Mouse (Mus musculus) stomach, embryonic 15.5 days (tissue): ENCODE data around the gene Rxfp2. TPM values are rescaled to one million over a fixed set of nuclear protein-coding genes. Genes with fewer than 3 reads are reported as not detected.

Experiments
- ATAC-seq: fragments of 200-750 bp; cut with Nextera tagmentation; 2 replicates; pipeline ENCODE4 v1.8.0; 2017; ENCODE audit warnings: low read depth, moderate number of reproducible peaks, moderate TSS enrichment; ENCODE audit not compliant: insufficient read depth, low FRiP score
- H3K27ac ChIP-seq: fragments of 300-500 bp; sonication (generic); 2 replicates; pipeline ENCODE4 v1.5.1; 2015; ENCODE audit warnings: mild to moderate bottlenecking, inconsistent platforms
- H3K27me3 ChIP-seq: fragments of 300-500 bp; sonication (generic); replicated peaks from 2 replicates; pipeline ENCODE4 v1.6.1; 2015; ENCODE audit warnings: inconsistent platforms
- H3K36me3 ChIP-seq: fragments of 300-500 bp; sonication (generic); 2 replicates; pipeline ENCODE4 v1.6.1; 2015; ENCODE audit warnings: inconsistent platforms
- H3K4me1 ChIP-seq: fragments of 300-500 bp; sonication (generic); 2 replicates; pipeline ENCODE4 v1.6.1; 2015; ENCODE audit warnings: inconsistent platforms
- H3K4me2 ChIP-seq: fragments of 300-500 bp; sonication (generic); 2 replicates; pipeline ENCODE4 v1.6.1; 2015; ENCODE audit warnings: mild to moderate bottlenecking, inconsistent platforms
- H3K4me3 ChIP-seq: fragments of 300-500 bp; sonication (generic); replicated peaks from 2 replicates; pipeline ENCODE4 v1.5.1; 2015; ENCODE audit warnings: inconsistent platforms
- H3K9ac ChIP-seq: fragments of 300-500 bp; sonication (generic); 2 replicates; pipeline ENCODE4 v1.6.1; 2015; ENCODE audit warnings: inconsistent platforms
- H3K9me3 ChIP-seq: fragments of 300-500 bp; sonication (generic); 2 replicates; pipeline ENCODE4 v1.6.1; 2016; ENCODE audit warnings: inconsistent platforms
- WGBS: fragments of 180-500 bp; shearing (Covaris S2); methylation state at CpG from one replicate; pipeline ENCODE4 v1.1.7; 2015; 5-methylcytosine and 5-hydroxymethylcytosine counted together
- polyA plus RNA-seq: library from polyadenylated mRNA; unstranded; fragments of >200 nt; fragmentation: Nextera tagmentation; extraction: Ambion mirVana; gene quantifications from 2 replicates; pipeline ENCODE4 v1.2.1, GENCODE M21; 2015

Rxfp2 gene
- polyA plus RNA-seq, 1 experiment from 2014 or later: 0.12 TPM

- Histone ChIP-seq H3K4me2 (no peak overlapping the region), H3K36me3 (no peaks in the 10 kb centered on the region), H3K4me1 (no peaks in the 10 kb centered on the region), H3K9ac (no peak overlapping the region), H3K27me3 (no peaks in the 10 kb centered on the region), H3K4me3 (no peak overlapping the region), H3K9me3 (no peaks in the 10 kb centered on the region), H3K27ac (no peak overlapping the region)
- ATAC-seq: no peak
- 78% methylated on average over 18 of the region's 18 CpGs for WGBS
Observed at GRCm38 (mm10) chr5:150022556-150022955, 4.1 kb downstream of the Rxfp2 start.

GRCm38 (mm10) chr5:150023476-150023875 lies 5.0 kb downstream of the Rxfp2 start:
- 86% methylated on average over 6 of the region's 6 CpGs for WGBS
- H3K27me3 ChIP-seq: no peaks in the 10 kb centered on the region
- no peak overlapping the region for H3K27ac ChIP-seq

GRCm38 (mm10) chr5:150024188-150024587 lies 5.7 kb downstream of the Rxfp2 start:
- H3K4me2 ChIP-seq: no peak overlapping the region
- no peaks in the 10 kb centered on the region for H3K36me3 ChIP-seq
- no peak overlapping the region for H3K27ac ChIP-seq
- H3K4me3 ChIP-seq: no peak overlapping the region
- ATAC-seq: no peak
- WGBS: 73% methylated on average over 2 of the region's 2 CpGs
- H3K9ac ChIP-seq: no peak overlapping the region
- no peaks in the 10 kb centered on the region for H3K27me3 ChIP-seq
- no peaks in the 10 kb centered on the region for H3K4me1 ChIP-seq
- no peaks in the 10 kb centered on the region for H3K9me3 ChIP-seq

More at GRCm38 (mm10) chr5:150023476-150023875, 5.0 kb downstream of the Rxfp2 start:
- Histone ChIP-seq H3K9ac (no peak overlapping the region), H3K4me1 (no peaks in the 10 kb centered on the region), H3K4me2 (no peak overlapping the region), H3K9me3 (no peaks in the 10 kb centered on the region), H3K4me3 (no peak overlapping the region), H3K36me3 (no peaks in the 10 kb centered on the region)
- no peak for ATAC-seq

GRCm38 (mm10) chr5:150024901-150025300 lies 6.4 kb downstream of the Rxfp2 start:
- H3K27me3 ChIP-seq: no peaks in the 10 kb centered on the region
- no peak overlapping the region for H3K9ac ChIP-seq
- H3K4me2 ChIP-seq: no peak overlapping the region
- H3K36me3 ChIP-seq: no peaks in the 10 kb centered on the region
- no peak for ATAC-seq
- H3K9me3 ChIP-seq: no peaks in the 10 kb centered on the region
- no peaks in the 10 kb centered on the region for H3K4me1 ChIP-seq
- 90% methylated on average over 14 of the region's 14 CpGs for WGBS
- H3K27ac ChIP-seq: no peak overlapping the region
- no peak overlapping the region for H3K4me3 ChIP-seq

- H3K36me3 ChIP-seq: no peaks in the 10 kb centered on the region
- no peaks in the 10 kb centered on the region for H3K9me3 ChIP-seq
- WGBS: 90% methylated on average over 15 of the region's 15 CpGs
- H3K27ac ChIP-seq: no peak overlapping the region
- H3K9ac ChIP-seq: no peak overlapping the region
- no peaks in the 10 kb centered on the region for H3K4me1 ChIP-seq
- ATAC-seq: no peak
- no peak overlapping the region for H3K4me2 ChIP-seq
- H3K4me3 ChIP-seq: no peak overlapping the region
- H3K27me3 ChIP-seq: no peaks in the 10 kb centered on the region
Observed at GRCm38 (mm10) chr5:150025326-150025725, 6.9 kb downstream of the Rxfp2 start.

- no peaks in the 10 kb centered on the region for H3K9me3 ChIP-seq
- no peak for ATAC-seq
- no peak overlapping the region for H3K4me3 ChIP-seq
- H3K27me3 ChIP-seq: no peaks in the 10 kb centered on the region
- no peaks in the 10 kb centered on the region for H3K4me1 ChIP-seq
- WGBS: 76% methylated on average over 12 of the region's 12 CpGs
- no peak overlapping the region for H3K27ac ChIP-seq
- no peaks in the 10 kb centered on the region for H3K36me3 ChIP-seq
- no peak overlapping the region for H3K4me2 ChIP-seq
- H3K9ac ChIP-seq: no peak overlapping the region
Observed at GRCm38 (mm10) chr5:150026509-150027087, 8.1 kb downstream of the Rxfp2 start.

- Histone ChIP-seq H3K9me3 (no peaks in the 10 kb centered on the region), H3K9ac (no peak overlapping the region), H3K4me2 (no peak overlapping the region), H3K27ac (no peak overlapping the region), H3K4me3 (no peak overlapping the region), H3K4me1 (0 out of 2 replicates have a peak, but pooled peaks cover 7% of the 10 kb centered on the region), H3K36me3 (no peaks in the 10 kb centered on the region), H3K27me3 (no peaks in the 10 kb centered on the region)
- no peak for ATAC-seq
- 43% methylated on average over 6 of the region's 6 CpGs for WGBS
Observed at GRCm38 (mm10) chr5:150031201-150031600, 12.7 kb downstream of the Rxfp2 start.

GRCm38 (mm10) chr5:150031634-150032033 lies 13.2 kb downstream of the Rxfp2 start:
- ATAC-seq: no peak
- Histone ChIP-seq H3K9ac (no peak overlapping the region), H3K4me2 (no peak overlapping the region), H3K27me3 (no peaks in the 10 kb centered on the region), H3K4me1 (0 out of 2 replicates have a peak, but pooled peaks cover 7% of the 10 kb centered on the region), H3K36me3 (no peaks in the 10 kb centered on the region), H3K4me3 (no peak overlapping the region), H3K9me3 (no peaks in the 10 kb centered on the region), H3K27ac (no peak overlapping the region)
- WGBS: 60% methylated on average over 3 of the region's 3 CpGs

GRCm38 (mm10) chr5:150032075-150032492 lies 13.6 kb downstream of the Rxfp2 start:
- H3K9ac ChIP-seq: no peak overlapping the region
- H3K4me1 ChIP-seq: 0 out of 2 replicates have a peak, but pooled peaks cover 7% of the 10 kb centered on the region
- no peak for ATAC-seq
- 38% methylated on average over 3 of the region's 3 CpGs for WGBS
- H3K36me3 ChIP-seq: no peaks in the 10 kb centered on the region
- H3K27ac ChIP-seq: no peak overlapping the region
- H3K4me3 ChIP-seq: no peak overlapping the region
- H3K27me3 ChIP-seq: no peaks in the 10 kb centered on the region
- no peaks in the 10 kb centered on the region for H3K9me3 ChIP-seq
- H3K4me2 ChIP-seq: no peak overlapping the region

GRCm38 (mm10) chr5:150036286-150036685 lies 17.8 kb downstream of the Rxfp2 start:
- WGBS: 78% methylated on average over 8 of the region's 8 CpGs
- no peak for ATAC-seq
- H3K4me2 ChIP-seq: no peak overlapping the region
- no peaks in the 10 kb centered on the region for H3K36me3 ChIP-seq
- 0 out of 2 replicates have a peak, but pooled peaks cover 18% of the 10 kb centered on the region for H3K4me1 ChIP-seq
- H3K27ac ChIP-seq: no peak overlapping the region
- no peak overlapping the region for H3K9ac ChIP-seq
- H3K4me3 ChIP-seq: no peak overlapping the region
- no peaks in the 10 kb centered on the region for H3K9me3 ChIP-seq
- no peaks in the 10 kb centered on the region for H3K27me3 ChIP-seq

- Histone ChIP-seq H3K27me3 (no peaks in the 10 kb centered on the region), H3K9me3 (no peaks in the 10 kb centered on the region), H3K4me2 (no peak overlapping the region), H3K36me3 (no peaks in the 10 kb centered on the region), H3K27ac (no peak overlapping the region), H3K4me1 (0 out of 2 replicates have a peak, but pooled peaks cover 15% of the 10 kb centered on the region), H3K9ac (no peak overlapping the region), H3K4me3 (no peak overlapping the region)
- ATAC-seq: no peak
- 41% methylated on average over 4 of the region's 4 CpGs for WGBS
Observed at GRCm38 (mm10) chr5:150036918-150037317, 18.4 kb downstream of the Rxfp2 start.

GRCm38 (mm10) chr5:150044533-150044932 lies 26.1 kb downstream of the Rxfp2 start:
- H3K9ac ChIP-seq: no peak overlapping the region
- H3K9me3 ChIP-seq: no peaks in the 10 kb centered on the region
- no peaks in the 10 kb centered on the region for H3K27me3 ChIP-seq
- H3K4me1 ChIP-seq: 0 out of 2 replicates have a peak, but pooled peaks cover 3% of the 10 kb centered on the region
- no peak overlapping the region for H3K27ac ChIP-seq
- no peak overlapping the region for H3K4me3 ChIP-seq
- H3K36me3 ChIP-seq: no peaks in the 10 kb centered on the region
- no peak for ATAC-seq
- WGBS: 81% methylated on average over 2 of the region's 2 CpGs
- H3K4me2 ChIP-seq: no peak overlapping the region

GRCm38 (mm10) chr5:150046438-150046837 lies 28.0 kb downstream of the Rxfp2 start:
- 66% methylated on average over 15 of the region's 15 CpGs for WGBS
- no peaks in the 10 kb centered on the region for H3K27me3 ChIP-seq
- H3K27ac ChIP-seq: no peak overlapping the region
- H3K4me3 ChIP-seq: no peak overlapping the region
- H3K4me1 ChIP-seq: no peaks in the 10 kb centered on the region
- no peaks in the 10 kb centered on the region for H3K36me3 ChIP-seq
- no peak overlapping the region for H3K9ac ChIP-seq
- H3K9me3 ChIP-seq: no peaks in the 10 kb centered on the region
- H3K4me2 ChIP-seq: no peak overlapping the region
- ATAC-seq: no peak
